Mouse (Mus musculus) T-cell, adult 2 months (primary cell): ENCODE measurements around the gene Myl12a.

Experiments used
- DNase-seq: peaks from one replicate; pipeline ENCODE4 v3.0.0; 2022; ENCODE audit warnings: low spot score

Myl12a gene

DNA sequence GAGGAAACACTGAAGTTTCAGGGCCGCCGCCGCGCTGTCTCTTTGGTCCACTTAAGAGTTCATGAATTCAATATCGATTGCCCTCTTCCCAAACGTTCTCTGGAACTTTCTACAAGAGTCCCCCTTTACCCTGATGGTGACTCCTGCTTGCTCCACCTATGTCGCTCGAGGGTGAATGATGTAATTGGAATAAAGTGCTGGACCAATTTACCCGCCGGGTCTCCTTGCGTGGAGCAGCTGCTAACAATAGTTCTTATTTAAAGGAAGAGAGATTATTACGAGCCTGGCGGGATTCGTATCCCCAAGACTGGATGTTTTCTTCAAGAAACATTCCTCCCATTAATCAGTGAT, at the start of gene Myl12a:
Gene Myl12a, minus strand, starts transcription at position 135 of the 351 bp plus-strand sequence.
- no peak for DNase-seq

DNA sequence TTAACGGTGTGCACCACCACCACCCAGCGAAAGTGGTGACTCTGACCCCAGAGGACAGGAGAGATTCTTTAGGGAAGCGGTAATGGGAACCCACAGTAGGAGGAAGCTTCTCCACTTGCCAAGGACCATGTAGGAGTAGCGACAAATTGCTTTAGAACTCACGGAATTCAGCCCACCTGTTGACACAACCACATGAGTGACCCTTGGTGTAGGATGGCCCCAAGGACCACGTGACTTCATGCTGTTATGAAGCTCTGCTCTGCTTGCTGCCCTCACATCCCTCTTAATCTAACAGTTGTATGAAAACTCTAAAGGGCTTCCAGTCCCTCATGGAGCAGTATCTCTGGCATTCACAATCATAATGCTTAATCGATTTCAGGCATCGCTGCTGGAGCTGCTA, 46.6 kb upstream of the Myl12a start:
- DNase-seq, result no peak

DNA sequence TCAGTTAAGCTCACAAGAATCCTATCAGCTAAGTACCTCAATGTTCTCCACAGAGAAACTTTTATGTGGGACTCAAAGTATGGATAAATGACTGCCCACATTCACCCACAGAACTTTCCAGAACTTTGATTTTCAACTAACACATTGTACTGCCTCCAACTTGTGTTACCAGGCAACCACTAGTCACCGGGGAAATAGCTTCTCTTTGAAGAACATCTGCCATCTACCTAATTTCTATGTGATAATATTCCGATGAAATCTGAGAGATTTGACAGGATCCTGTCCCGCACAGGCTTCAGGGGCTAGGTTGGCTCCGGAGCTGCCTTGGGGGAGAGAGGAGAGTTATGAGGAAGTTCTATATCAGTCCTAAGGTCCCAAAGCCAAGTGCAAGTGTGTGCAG, 44.2 kb upstream of the Myl12a start:
- DNase-seq, result no peak

DNA sequence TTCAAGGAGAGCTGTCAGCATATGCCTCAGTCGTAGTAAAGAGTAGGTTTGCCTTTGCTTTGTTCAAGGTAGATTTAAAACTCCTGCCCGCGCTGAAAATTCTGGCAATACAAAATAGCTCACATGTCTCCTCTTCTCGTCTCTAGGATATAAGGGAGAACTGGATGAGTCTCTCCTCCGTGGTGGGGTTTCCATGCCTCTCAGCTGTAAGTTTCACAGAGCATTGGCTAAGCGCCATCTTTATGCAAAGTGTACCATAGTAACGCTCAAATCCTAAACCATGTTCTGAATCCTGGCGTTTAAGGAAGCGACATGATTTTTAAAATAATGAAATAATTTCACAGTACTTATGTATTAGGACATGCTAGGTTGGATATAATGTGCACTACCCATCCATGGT, 42.9 kb upstream of the Myl12a start:
- no peak for DNase-seq

DNA sequence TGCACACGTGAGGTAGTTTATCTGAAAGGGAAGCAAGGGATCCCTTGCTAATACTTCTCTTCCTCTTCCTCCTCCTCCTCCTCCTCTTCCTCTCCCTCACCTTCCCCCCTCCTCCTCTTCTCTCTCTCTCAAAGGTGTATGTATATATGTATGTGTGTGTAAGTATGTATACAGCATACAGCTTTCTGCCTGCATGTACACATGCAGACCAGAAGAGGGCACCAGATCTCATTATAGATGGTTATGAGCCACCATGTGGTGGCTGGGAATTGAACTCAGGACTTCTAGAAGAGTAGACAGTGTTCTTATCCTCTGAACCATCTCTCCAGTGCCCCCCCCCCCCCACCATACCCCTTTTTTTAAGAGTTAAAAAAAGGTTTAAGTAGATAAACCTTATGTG, 40.0 kb upstream of the Myl12a start:
- no peak for DNase-seq

DNA sequence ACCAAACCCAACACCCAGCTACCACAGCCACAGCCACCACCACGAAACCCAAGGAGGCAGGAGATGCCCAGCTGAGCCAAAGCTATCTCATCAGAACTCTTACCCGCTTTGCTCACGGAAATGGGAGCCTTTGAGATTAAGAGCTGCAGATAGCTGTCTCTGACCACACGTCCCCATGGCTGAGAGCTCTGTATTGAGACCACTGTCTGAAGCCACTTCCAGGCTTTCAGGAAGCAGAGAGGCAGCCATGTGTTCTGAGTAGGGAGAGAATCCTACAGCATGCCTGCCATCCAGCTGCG, 37.9 kb upstream of the Myl12a start:
- no peak for DNase-seq

DNA sequence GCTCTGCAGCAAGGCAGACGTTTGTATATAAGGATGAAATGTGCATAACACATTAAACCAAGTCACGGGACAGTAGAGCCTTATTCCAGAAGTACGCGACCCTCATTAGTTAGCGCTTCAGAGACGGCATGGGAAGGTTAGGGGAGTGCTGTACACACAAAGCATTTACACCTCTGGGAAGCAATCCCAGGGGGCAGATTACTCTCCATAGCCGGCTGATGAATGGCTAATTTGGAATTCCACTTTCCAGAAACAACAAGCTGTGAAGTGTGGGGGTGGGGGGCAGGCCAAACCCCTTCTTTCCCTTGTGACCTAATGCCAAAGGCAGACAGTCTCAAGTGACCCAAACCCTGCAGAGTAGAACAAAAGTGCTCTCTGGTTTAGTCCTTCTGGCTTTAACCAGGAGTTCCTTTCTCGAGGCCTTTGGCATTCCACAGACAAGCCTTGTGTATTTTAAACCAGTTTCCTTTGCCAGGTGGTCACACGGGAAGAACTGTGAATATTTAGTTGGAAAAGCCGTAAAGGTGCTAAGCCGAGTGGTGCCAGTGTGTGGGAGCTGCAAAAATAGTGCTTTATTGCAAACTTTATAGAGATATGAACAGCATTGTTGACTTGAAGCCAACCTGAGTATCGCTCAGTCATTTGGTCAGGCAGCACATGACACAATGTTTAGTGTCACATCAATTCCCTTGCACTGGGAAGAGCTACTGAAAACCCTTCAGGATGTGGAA, 37.3 kb upstream of the Myl12a start:
- no peak for DNase-seq

DNA sequence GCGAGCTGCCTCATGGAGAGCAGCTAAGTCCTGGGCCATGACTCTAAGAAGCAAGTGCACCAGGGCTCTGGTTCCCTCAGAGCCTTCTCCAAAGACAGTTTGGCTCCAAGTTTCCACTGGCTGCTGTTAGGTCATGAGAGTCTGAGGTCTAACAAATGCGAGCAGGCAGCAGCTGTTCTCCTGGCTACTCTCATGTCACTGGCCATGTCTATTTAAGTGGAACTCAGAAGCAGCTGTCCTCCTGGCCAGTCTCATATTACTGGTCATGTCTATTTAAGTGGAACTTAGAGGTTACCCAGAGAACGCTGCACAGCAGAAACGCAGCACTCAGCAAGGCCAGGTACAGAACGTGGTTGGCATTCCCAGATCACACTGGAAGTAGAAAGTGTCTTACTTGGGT, 36.1 kb upstream of the Myl12a start:
- DNase-seq, result no peak

DNA sequence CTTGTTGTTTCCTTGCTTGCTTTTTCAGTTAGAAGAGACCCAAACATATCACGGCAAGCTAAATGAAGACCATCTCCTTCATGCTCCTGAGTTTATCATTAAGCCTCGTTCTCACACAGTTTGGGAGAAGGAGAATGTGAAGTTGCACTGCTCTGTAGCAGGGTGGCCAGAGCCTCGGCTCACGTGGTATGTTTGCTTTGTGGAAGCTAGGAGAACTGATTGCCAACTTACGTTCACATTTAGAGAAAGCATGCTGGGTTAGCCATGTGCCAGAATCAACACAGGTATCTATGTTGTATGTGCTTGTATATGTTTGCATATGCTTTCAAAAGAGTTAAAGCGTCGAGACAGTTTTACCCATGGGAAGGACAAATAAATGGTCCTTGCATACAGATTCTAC, 34.5 kb upstream of the Myl12a start:
- no peak for DNase-seq

DNA sequence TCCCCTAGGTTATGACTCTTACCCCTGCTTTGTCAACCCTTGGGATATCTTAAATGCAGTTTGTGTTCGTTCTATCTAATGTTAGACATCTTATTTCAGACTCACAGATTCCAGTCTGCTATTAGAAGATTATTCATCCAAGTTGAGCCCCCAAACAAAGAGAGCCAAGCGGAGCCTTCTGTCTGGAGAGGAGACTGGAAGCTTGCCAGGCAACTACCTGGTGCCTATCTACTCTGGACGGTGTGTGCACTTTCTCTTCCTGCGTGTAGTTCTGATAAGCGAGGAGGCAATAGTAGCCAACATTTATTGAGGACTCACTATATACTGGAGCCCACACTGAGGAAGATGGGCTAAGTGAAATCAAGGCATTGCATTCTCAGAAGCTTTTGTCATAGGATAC, 31.8 kb upstream of the Myl12a start:
- no peak for DNase-seq

DNA sequence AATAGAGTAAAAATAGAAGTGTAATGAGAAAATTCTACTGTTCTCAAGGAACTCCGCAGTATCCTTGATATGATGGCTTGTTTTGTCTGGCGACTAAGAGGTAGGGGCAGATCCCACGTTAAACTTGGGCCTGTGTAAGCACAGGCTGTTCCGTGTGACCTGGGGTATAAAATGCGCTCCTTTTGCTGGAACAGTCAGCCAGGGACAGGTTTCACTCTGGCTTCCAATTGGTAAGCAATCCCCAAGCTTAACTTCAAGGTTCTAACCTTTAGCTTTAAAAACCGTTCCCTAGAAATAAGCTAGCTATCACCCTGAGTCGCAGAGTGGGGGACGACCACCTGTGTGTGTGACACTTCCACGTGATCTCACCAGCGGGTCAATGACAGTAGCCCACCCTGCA, 30.0 kb upstream of the Myl12a start:
- no peak for DNase-seq

DNA sequence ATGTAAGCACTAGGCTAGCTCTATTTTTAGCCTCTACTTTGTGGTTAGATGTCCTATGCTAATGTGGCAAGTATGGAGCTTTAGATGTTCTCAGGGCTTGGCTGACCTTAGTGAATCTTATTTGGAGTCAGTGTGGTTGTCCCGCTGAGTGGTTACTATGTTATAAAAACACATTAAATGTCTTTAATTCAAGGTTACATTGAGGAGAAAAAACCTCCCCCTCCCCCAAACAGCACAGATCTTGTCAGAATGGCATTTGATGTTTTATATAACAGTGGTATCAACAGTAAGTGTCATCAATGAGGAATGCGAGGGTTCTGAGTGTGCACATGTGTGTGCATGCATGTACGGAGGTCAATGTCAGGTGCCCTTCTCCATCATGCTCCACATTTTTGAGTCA, 24.5 kb upstream of the Myl12a start:
- no peak for DNase-seq

DNA sequence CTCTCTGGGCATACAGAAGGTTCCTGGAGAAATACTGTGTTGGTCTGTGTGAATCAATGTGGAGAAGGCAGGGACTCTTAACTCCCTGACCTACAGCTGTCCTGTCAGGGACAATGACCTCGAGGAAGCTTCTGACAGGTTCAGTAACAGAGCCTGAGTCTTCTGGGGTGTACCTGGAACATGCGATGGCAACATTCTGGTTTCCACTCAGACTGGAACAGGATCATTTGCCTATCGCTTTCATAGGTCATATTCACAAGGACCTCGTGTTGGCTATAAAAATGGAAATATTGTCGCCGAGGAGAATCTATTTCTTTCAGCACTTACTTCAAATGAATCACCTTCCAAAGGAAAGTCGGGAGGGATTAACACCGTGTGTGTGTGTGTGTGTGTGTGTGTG, 23.2 kb upstream of the Myl12a start:
- DNase-seq, result no peak

DNA sequence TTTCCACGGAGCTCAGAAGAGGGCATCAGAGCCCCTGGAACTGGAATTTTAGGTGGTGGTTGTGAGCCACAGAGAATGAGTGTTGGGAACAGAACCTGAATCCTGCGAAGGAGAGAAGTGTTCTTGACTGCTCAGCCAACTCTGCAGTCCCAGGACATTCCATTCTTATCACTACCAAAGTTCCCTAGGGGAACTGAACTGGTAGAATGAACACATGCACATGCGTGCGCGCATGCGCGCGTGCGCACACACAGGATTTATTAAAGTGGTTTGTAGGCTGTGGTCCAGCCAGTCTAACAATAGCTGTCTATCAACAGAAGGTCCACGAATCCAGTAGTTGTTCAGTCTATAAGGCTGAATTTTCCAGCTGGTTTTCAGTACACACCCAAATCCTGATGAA, 21.4 kb upstream of the Myl12a start:
- no peak for DNase-seq

DNA sequence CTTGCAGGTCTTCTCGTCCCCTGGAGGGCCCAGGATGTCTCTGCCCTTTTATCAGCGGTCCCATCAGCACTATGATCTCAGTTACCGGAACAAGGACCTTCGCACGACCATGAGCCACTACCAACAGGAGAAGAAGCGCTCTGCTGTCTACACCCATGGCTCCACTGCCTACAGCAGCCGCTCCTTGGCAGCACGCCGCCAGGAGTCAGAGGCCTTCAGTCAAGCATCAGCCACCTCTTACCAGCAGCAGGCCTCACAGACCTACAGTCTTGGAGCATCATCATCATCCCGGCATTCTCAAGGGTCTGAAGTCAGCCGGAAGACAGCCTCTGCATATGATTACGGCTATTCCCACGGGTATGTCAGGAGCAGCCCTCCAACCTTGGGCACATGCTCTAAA, 20.2 kb upstream of the Myl12a start:
- DNase-seq, result no peak

DNA sequence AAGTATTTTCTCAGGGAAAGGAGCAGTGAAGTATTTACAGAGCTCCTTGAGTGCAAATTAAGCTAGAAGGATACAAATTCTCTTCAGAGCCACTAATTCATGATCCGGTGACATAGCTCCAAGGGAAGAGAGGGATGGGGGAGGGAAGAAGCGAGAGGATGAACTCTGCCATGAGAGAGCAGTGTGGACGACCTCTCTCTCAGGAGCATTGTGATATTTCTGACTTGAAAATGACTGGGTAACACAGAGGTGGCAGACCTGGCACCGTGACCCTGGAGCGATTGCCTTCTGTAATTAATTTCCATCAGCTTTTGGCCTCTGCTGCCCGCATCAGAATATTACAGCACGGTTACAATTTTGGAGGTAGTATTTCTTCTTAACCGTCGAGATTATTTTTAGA, 17.2 kb upstream of the Myl12a start:
- no peak for DNase-seq

DNA sequence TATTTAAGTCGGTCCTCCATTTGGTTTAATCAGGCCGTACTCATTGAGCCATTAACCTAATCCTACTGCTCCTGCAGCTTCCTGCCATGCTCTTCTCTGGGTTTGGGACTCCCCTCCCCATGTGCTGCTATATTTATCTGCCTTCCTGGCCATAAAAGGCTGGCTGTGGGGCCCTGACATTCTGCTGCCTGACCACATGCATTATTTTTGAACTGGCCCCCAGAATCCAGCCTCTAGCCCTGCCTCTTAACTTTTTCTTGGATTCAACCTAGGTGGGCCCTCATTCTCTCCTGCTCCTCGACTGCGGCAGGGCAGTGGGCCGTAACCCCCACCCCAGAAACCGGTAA, 16.6 kb upstream of the Myl12a start:
- DNase-seq, result no peak

DNA sequence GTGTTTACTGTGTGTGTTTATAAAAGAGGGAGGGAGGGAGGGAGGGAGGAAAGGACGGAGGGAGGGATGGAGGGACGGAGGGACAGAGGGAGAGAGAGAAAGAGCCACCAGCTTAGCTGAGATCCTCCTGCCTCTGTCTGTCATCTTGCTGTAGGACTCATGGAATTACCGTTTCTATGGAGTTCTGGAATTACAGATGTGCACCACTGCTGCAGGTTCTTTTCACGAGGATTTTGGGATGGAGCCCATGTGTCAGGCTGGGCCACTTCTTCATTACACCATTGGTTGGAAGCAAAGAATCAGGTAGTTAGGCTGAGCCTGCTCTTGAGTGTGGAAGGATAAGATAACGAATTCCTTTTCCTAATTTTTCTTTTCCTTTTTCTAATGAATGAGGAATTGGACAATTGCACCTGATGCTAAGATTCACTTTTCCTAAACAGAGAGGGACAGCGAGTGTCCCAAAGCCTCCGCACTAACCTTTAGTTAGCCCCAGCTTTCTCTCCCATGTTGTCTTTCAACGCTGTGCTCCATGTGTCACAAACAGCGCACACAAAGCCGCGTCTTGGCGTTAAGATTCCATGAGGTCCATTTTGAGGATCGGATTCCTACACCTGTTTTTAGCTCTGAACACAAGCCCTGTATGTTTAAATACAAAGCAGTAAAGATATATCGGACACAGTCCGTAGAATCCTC, 16.1 kb upstream of the Myl12a start:
- DNase-seq, result no peak

DNA sequence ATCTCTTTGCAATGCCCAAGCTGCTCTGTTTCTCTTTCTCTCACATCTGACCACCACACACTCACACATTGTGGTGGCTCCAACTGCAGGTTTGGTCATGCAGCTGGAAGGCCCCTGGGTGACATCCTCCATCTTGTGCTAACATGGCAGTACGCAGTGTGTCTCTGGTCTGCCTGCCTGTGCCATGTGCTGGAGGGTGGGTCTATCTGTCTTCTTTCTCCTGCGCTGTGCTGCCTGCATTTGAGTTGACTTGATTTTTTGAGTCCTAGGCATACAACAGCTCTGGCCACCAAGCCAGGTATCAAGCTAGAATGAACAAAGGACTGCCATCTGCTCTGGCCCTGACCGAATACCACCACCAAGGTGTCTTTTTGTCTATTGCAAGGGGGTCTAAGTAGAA, 15.5 kb upstream of the Myl12a start:
- no peak for DNase-seq

DNA sequence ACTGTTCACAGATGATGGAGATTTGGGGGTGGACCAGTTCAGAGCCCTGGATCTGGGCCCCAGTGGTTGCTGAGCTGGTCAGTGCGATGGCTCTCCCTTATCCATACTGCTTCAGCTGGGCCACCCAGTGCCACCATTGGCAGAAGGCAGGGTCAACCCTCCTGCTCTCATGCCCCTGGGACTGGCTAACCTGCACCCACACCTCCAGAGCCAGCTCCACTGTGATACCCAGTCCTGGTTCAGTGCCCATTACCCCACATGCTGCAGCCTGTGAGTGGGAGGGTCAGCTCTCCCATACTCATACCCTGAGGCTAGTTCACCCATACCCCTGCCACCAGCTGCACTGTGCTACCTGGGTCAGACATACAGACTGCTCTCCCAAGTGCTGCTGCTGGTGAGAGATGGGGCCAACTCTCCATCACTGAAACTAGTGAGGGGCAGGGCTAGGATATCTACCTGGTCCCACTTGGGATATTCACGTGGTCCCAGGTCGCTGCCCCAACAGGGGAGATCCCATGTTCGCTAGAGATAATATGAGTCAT, 14.8 kb upstream of the Myl12a start:
- no peak for DNase-seq

DNA sequence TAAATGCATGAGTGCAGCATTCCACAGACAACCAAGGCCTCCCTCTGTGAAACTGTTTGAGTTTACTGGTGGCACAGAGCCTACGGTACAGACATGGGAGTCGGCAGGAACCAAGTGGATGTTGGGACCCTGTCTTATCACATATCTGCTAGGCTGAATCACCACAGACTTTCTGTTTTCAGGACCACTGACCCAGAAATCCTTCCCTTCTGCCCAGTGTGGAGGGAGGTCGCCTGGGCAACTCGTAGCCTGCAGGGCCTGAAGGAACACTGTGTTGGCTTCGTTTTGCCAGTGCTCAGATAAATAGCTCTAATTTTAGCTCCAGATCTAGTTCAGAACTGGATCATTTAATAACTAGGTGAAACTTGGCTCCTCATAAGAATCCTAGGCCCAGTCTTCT, 12.2 kb upstream of the Myl12a start:
- no peak for DNase-seq

DNA sequence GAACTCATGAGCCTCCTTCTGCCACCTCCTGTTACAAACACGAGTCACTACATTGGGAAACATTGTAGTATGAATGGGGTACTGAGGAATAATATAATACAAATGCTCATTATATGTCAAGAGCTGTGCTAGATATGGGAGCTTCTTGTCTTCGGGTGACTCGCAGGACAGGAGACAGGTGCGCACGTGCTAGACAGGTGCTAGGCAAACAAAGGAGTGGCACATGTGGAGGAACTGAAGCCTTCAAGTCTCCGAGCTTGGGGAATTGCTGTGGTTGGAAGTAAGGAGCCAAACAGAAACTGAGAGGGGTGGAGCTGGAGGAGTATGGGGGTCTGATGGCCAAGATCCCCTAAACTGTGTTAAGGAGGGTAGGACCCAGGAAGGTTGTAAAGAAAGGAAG, 10.4 kb upstream of the Myl12a start:
- DNase-seq, result no peak

DNA sequence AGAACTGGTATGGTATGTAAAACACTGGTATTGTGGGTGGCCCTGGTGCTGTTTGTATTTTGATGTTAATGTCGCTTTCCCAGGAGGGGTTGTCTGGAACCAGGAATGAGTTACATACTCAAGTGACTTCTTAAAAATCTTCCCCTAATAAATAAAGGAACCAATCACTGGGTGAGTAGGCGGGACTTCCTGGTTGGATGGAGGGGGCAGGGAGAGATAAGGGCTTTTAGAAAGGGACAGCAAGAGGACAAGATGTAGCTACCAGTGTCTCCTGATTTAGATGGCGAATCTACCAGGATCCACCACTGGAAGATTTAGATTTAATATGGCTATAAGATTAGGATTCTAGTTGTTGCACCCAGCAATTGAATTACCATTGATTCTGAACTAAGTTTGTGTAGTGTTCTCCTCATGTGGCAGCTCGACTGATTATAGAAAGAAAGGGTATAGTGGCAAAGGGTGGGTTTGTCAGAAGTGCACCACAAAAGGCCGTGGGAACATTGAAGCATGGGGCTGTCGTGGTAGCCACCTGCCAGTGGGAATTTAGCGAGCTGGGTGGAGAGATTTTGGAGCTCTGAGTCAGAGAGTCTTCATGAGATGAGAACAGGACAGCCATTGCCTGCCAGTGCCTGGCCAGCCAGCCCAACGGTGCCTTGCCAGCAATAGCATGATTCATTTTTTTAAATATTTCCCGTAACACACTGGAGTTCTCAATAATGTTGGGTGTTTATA, 9.4 kb upstream of the Myl12a start:
- DNase-seq, result no peak
